Mouse (Mus musculus): ENCODE data around the gene Arhgap35.
A peak's percentile ranks its signal among the peaks of the same experiment; 100 is the strongest.
"Not testable (repeated sequence)": the region's sequence is repeated elsewhere in the genome, so short reads cannot be mapped to it uniquely, and the experiment has no call there.

Arhgap35 gene

GRCm38 (mm10) chr7:16614888-16615715 lies at the start of gene Arhgap35:
TSS of gene Arhgap35 (minus strand) at chr7:16614993.
- peak; percentile 100 for DNase-seq

DNA sequence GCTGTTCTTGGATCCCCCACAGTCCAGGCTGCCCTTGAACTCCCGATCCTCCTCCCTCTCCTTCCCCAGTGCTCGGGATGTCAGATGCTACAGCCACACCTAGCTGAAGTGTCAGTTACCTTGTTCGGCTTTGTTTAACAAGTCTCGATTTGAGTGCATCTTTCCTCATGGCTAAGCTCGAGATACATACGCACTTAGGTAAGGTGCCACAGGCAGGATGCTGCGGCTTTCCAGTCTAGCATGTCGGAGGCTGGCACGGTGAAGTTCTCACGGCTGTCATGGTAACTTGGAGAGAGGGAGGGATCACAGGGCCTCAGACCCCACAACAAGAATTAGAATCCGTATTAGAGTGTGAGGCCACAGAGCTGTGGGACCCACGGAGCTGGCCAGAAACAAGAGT lies 29.5 kb upstream of the Arhgap35 start:
- DNase-seq: no peak

GRCm38 (mm10) chr7:16643106-16643505 lies 28.3 kb upstream of the Arhgap35 start:
- not testable (repeated sequence) for DNase-seq

- peak; percentile 55 for DNase-seq
Measured at GRCm38 (mm10) chr7:16639028-16639427, 24.2 kb upstream of the Arhgap35 start.

DNA sequence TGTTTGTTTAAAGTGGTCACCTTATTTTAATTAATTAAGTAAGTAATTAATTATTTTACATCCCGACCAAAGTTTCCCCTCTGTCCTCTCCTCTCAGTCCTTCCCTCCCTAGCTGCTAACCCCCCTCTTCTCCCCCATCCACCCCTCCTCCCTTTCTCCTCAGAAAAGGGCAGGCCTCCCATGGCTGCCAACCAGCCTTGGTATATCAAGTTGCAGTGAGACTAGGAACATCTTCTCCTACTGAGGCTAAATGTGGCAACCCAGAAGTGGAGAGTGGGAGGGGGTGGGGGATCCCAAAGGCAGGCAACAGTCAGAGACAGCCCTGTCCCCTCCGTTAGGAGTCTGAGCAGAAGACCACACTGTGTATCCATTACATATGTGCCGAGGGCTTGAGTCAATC lies 20.3 kb upstream of the Arhgap35 start:
- no peak for DNase-seq

GRCm38 (mm10) chr7:16633913-16634312 lies 19.1 kb upstream of the Arhgap35 start:
- not testable (repeated sequence) for DNase-seq

DNA sequence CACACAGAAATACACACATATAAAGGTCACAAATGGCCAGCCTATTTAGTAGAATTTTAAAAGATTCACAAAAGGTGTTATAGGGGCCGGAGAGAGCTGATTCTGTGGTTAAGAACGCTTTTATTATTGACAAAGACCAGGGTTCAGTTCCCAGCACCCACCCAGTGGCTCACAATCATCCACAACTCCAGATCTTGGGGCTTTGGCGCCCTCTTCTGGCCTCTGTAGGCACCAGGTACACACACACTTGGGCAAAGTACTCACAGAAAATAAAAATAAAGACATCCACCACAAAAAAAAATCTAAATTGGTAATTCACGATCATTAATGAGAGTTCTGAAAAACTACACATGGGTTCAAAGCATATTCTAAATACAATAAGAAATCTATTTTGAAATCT lies 17.1 kb upstream of the Arhgap35 start:
- no peak for DNase-seq

DNA sequence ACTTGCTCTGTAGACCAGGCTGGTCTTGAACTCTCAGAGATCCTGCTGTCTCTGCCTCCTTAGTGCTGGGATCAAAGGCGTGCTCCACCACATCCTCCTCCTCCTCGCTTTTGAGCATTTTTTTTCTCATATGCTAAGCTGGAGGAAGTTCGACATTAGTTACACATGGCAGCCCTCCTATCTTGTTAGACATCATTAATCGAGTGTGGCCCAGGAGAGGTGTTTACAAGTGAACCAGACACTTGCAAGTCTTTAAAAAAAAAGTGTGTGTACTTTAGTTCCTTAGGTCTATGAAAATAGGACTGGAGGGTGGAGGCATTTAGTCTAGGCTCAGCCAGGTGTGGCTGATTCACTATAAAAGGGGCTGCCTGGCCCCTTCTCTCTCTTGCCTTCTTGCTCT lies 16.2 kb upstream of the Arhgap35 start:
- no peak for DNase-seq

DNA sequence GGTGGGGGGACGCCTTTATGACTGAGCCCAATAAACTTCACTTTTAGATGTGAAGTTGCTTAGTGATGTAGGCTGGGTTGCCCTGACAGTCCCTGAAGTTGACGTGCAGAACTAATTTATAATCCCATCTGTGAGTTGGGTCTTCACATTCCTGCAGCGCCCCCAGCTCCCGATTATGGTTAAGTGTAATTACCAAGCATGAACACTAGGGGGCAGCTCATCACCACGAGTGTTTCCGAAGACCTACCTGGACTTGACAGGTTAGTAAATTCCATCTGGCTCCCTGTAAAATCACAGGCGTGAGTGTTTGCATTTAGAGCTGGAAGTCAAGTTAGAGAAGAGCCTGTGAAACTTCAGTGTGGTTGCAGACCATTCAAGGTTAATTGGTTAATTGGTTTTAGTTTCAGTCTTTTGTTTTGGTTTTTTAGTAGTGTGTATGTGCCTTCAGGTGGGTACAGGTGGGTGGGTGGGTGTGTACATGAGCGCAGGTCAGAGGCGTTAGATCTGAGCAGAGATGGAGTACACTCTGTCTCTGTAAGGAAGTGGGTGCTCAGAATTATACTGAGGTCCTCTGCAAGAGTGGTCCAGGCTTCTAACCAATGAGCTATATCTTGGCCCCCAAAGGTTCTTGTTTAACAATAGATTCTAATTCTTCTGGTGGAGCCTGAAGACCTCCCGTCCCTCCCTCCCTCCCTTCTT lies 15.0 kb upstream of the Arhgap35 start:
- DNase-seq: peak; percentile 65

DNA sequence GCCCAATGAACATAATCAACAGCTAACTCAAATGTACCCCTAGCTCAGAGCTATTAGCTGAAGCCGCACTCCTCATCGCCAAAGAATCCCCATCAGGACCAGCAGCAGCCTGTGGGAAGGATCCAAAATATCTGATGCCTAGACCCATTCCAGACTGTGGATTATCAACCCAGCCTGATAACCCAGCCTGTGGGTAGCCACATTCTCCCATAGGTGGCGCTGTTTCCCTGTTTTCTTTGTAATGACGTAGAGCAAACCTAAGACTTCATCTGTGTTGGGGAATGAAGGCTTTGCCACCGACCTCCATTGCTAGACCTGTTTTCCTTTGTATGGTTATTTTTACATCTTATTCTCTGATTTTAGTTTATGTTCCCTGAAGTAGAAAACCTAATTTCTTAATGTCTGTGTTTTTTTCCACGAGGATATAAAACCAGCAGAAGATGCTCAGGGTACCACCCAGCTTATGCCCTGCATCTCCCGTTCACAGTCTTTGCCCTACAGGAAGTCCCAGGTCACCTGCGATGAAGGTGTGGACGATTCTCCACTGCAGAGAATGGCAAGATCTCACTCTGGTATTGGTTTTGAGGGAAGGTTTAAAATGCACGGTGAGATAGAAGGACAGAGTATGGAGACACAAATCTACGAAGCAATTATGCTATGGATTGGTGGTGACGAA lies 13.4 kb upstream of the Arhgap35 start:
- peak; percentile 64 for DNase-seq

DNA sequence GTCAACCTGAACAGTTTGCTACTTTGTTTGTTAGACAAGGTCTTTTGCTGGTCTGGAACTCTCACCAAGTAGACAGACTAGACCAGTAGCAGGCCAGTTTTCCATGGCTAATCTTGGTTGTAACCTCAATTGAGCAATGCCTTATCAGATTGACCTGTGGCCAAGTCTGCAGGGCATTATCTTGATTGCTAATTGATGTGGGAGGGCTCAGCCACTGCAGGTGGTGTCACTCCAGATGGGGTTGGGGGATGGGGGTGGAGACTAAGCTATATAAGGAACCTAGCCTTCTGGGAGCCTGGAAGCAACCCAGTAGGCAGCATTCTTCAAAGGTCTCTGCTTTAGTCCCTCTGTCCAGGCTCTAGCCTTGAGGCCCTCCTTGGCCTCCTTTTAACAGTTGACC lies 8.9 kb upstream of the Arhgap35 start:
- DNase-seq: no peak

DNA sequence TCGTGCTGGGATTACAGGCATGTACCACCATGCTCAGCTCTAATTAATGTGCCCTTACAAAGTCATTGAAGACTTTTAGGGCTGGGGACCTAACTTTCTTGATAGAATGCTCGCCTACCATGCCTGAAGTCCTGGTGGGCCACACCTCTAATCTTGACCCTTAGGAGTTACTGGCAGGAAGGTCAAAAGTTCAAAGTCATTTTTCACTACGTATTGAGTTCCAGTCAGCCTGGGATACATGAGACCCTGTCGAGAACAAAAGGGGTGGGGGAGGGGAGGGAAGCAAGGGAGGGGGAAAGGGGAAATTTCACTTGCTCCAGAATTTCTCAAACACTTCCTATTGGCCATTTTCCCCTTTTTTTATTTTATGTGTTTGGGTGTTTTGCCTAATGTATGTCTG lies 8.3 kb upstream of the Arhgap35 start:
- DNase-seq: no peak

DNA sequence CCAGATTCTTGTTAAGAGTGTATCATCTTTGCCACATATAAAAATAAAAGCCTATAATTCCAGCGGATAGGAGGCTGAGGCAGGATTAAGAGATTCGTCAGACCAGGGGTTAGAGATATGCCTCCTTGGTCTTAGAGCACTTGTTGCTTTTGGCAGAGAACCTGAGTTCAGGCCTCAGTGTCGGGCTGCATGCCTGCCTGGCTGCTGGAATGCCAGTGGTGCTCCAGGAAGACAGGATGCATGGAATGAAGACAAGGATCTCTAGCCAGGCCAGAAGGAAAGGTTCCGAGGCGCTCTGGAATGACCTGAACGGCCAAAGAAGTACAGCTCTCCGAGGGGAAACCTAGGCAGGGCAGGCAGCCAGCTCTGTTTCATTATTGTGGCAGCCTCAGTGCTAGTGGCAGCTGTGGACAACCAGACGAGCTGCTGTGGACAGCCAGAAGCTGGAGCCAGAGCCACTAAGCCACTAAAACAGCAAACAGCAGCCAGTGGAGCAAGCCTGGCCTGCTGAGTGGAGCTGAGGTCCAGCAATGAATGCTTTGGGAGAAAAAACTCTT lies 6.4 kb upstream of the Arhgap35 start:
- DNase-seq: peak; percentile 21

DNA sequence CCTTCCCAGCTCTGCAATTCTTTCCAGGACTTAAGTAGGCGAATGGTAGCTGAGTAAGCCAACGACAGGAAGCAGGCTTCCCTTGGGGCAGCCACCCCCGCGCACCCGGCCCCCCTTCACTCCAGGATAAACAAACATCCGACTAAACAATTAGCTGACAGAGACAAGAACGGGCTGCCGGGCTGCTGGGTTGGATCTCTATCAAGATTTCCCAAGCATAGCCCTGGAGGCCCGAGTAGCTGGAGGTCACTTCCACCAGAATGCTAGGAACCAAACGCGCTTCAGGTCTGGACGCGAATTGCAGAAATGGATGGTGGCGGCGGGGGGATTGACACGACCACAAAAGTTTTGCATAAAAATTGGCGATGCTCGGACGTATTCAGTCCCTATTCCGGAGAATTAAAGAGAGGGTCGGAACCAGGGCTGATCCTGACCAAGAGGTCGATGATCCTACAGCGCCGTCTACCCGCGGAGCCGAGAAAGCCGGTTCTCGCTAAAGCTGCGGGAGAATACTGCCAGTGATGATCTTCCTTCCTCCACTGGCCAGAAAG lies 3.9 kb upstream of the Arhgap35 start:
- peak; percentile 89 for DNase-seq

DNA sequence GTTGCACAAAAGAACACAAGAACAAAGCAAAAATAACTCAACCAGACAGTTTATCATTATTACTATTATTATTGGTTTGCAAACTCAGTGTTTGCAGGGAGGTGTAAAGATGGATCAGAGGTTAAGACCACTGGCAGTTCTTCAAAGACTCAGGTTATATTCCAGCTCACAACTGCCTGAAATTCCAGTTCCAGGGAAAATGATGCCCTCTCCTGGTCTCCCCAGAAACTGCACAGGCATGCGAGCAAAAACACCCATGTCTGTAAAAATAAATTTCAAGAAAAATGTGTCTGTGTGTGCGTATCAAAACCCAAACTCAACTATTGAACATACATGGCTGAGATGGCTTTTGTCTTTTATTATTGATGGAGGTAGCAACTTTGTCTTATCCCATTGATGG lies 2.3 kb upstream of the Arhgap35 start:
- DNase-seq: peak; percentile 72

GRCm38 (mm10) chr7:16614171-16614887 lies 464 bp downstream of the Arhgap35 start:
- peak; percentile 86 for DNase-seq

DNA sequence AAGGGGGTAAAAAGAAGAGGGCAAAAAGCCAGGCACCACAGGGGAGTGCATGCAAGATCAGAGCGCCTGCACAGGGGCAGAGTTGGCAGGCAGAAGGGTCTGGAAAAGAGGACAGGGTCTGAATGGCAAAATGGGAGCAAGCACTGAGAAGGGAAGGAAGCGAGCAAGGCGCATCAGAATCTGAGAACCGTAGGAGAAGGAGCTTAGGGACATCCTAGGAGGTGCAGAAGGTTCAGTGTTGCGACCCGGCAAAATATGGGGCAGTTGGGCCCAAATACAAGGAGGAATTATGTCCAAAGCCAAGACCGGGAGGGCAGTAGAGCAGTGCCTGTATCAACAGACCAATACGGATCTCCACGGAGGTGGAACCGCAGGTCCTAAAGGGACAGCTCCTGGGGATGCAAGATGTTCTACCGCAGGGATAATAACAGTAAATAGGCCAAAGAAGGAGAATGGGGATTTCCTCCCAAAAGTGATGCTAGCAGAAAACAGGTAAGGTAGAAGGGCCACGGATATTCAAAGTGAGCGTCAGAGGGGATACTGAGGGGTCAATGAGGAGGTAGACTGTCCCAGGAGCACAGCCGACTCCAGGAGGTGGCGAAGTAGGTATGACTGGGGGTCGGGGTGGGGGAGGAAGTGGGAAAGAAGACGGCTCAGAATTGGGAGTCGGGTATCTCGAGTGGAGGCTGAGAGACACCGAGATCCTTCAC lies 1.2 kb downstream of the Arhgap35 start:
- DNase-seq: peak; percentile 12

GRCm38 (mm10) chr7:16610345-16610744 lies 4.4 kb downstream of the Arhgap35 start:
- no peak for DNase-seq

GRCm38 (mm10) chr7:16608961-16609360 lies 5.8 kb downstream of the Arhgap35 start:
- DNase-seq: no peak

- no peak for DNase-seq
Measured at GRCm38 (mm10) chr7:16608046-16608445, 6.7 kb downstream of the Arhgap35 start.

GRCm38 (mm10) chr7:16606808-16607207 lies 8.0 kb downstream of the Arhgap35 start:
- DNase-seq: not testable (repeated sequence)

GRCm38 (mm10) chr7:16604141-16604540 lies 10.7 kb downstream of the Arhgap35 start:
- DNase-seq: peak; percentile 11
